Mouse (Mus musculus) c-Kit-positive CD71-positive TER-119-negative erythroid progenitor cells, embryonic 14.5 days (primary cell): ENCODE results near the gene Chn2.

Experiments
- DNase-seq: peaks from one replicate; pipeline ENCODE4 v3.0.0-alpha.2; 2013; ENCODE audit warnings: low read depth

The Chn2 gene

GRCm38 (mm10) chr6:54119885-54120666, 80.7 kb downstream of the Chn2 start:
- no peak for DNase-seq

DNA sequence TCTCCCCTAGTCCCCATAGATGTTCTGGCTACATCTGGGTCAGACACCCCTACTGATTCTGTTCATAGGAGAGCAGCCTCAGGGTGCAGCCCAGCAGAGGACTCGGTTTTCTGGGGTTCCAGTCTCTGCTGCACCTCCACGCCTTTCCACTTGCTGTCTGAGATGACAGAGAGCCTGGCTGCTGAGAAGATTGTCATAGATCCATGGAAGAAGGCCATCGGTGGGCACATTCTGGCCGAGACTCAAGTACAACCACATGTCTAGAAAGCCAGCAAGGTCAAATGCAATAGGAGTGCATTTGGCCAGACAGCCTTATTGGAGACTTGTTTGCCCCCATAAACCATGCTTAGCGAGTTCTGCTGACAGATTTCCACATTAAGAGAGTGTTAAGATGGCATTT, 81.5 kb downstream of the Chn2 start:
- DNase-seq, result no peak

DNA sequence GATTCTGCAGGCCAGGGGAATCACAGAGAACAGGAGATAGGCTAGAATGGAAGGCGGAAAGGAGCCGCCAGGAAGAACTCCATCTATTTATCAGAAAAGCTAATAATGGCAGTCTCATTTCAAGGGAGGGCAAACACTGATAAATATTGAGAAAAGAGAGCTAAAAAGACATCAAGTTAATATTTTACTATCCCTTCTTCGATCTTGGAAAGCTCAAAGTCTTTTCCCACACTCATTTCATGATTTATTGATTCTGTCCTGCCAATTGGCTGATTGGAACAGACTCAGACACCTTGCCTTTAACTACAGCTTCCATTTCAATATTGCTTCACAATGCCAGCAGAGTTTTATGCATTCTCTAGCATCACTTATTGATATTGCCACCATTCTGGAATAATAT, 85.2 kb downstream of the Chn2 start:
- no peak for DNase-seq

DNA sequence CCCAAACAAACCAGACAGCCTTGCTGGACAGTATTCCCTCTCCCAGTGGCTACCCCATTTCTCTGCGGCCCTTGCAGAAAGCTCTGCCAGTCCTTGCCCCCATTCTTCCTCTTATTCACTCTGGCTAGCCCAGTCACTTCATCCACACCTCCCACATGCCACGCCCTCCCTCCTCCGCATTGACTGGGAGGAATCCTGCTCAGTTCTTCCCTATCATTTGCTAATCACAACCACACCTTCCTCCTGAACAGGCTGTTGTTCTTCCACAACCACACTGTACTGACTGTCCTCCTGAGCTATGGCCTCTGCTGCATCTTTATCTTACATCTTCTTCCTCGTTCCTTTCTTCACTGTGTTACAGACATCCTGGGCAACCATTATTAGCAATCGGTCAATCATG, 86.2 kb downstream of the Chn2 start:
- DNase-seq, result no peak

DNA sequence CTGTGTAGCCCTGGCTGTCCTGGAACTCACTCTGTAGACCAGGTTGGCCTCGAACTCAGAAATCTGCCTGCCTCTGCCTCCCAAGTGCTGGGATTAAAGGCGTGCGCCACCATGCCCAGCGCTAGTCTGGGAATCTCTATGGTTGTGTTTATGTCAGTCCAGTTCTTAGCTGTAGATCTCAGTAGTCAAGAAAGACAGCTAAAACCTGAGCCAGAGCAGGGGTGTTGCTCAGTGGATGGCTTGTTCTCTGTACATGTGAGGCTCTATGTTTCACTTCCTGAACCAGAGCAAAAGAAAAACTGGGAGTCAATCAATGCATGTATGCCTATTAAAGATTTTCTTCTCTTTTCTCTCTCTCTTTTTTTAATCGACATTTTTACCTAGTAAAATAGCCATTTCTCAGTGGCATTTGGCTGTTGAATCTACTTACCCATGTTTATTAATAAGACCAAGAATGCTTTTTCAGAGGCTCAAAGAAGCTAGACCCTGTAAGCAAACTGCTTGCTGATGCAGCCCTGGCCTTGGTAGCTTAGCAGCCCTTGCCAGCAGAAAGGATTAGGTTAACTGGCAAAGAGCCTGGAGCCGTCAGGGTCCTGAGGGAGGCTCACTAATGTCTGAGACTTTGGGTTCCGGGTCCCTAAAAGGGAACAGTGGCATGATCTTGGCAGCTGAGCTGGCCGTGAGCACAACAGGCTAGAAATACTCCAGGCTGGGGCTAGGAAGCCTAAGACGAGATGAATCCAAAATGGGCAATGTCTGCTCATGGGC, 87.1 kb downstream of the Chn2 start:
- DNase-seq, result no peak

DNA sequence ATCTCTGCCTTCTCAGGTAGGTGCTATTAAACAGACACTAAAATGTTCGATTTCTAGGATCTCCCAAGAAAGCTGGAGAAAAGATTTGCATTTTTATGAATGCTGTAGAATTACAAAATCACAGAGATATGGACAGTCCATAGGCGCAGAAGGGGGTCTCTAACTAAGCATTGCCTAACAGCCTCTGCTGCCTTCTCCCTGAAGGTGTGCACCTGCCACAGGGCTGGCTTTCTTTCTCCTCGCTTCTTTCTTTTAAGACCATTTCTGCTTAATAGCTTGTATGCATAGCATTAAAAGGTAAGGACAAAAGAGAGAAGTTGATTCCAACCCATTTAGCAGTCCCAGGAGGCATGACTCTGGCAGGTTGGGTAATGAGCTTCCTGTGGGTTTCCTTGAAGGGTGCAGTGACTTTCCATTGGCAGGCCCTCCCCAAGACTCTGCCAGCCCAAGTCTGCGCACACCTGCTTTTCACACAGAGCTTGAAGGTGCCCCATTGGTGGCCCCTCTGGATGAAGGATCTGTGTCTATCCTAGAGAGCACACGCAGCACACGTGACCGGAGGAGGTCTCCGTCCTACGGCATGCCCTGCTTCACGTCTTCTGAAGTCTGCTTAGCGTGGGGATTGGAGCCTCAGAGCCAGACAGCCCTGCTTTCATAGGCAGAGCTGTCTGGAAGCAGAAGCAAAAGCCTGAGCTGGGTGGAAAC, 87.8 kb downstream of the Chn2 start:
- no peak for DNase-seq

DNA sequence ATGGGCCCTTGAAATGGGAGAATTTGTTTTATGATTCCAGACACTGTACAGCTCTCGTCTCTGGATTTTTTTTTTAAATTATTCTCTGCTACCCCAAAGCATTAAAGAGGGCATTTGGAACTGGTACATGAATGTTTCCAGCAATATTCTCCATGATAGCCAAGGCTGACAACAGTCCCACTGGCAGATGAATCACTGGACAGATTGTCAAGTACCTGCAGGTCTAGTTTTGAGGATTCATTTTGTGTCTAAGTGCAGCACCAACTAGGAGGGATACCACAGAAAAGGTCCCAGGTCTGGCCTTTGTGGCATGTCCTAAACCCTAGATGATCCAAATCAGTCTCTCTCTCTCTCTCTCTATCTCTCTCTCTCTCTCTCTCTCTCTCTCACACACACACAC, 89.3 kb downstream of the Chn2 start:
- DNase-seq, result no peak

- DNase-seq, result no peak
Observed at GRCm38 (mm10) chr6:54129570-54129969, 90.2 kb downstream of the Chn2 start.

DNA sequence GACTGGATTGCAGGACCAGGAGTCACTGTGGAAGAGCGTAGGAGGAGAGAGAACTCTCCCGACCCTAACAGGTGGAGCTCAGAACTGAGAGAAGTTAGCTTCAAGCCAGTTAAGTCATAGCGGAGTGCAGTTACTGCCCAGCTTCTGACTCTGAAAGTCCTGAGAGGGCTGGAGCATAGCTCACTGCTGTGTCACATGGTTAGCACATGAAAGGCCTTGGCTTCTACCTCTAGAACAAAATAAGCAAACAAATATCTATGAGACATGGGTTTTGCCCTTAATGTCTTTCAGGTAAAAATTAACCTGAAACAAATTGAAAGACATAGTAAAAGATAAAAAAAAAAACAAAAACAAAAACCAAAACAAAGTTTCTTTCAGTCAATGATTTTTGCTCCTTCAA, 91.5 kb downstream of the Chn2 start:
- DNase-seq, result no peak

DNA sequence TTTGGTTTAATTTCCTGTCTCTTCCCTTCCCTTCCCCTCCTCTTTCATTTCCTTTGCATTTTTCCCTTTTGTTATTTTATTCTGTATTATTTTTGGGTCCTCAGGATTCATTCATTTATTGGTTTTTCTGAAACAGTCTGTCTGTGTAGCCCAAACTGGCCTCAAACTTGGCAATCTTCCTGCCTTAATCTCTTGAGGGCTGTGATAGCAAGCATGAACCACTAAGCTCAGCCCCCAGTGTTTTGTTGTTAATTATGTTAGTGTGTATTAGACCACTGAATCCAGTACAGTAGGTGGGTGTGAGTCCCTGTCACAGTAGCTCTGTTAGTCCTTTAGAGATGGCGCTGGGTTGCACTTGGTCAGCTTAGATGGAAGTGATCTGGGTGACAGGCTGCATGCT, 93.2 kb downstream of the Chn2 start:
- DNase-seq, result no peak

DNA sequence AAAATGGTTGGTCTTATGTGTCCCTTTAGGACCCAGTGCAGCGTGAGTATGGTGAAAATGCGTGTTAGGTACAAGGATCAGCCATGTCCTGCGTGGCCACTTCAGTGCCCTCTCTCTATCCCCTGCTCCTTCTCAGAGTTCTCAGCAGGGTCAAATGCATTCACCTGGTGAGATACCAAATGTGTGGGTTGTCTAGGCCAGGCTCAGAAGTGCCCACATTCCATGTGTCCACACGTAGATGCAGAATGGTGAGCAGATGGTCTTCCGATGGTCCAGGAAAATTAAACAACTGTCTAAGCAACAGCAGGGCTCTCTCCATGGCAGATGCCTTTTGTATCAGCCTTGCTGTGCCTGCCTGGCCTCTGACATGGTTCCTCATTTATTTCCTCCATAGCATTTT, 93.9 kb downstream of the Chn2 start:
- DNase-seq, result no peak

- DNase-seq, result no peak
Observed at GRCm38 (mm10) chr6:54138157-54138556, 98.8 kb downstream of the Chn2 start.

DNA sequence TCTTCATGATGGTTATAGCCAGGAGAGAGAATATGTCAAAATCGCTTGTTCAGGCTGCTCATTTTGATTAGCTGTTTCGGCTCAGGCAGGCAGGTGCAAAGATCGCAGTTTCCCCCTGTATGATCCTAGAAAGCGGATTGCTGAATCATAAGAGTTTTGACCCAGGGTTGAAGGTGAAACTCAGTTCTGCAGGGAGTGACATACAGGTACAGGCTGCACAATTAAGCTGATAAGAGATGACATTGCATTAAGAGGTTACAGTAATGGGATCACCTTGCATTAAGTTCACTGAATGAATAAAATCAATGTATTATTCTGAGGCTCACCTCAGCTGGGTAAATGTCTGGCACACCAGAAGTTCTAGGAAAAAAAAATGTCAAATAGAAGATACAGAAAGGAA, 101.1 kb downstream of the Chn2 start:
- DNase-seq, result no peak

- DNase-seq, result no peak
Observed at GRCm38 (mm10) chr6:54141165-54141564, 101.8 kb downstream of the Chn2 start.

DNA sequence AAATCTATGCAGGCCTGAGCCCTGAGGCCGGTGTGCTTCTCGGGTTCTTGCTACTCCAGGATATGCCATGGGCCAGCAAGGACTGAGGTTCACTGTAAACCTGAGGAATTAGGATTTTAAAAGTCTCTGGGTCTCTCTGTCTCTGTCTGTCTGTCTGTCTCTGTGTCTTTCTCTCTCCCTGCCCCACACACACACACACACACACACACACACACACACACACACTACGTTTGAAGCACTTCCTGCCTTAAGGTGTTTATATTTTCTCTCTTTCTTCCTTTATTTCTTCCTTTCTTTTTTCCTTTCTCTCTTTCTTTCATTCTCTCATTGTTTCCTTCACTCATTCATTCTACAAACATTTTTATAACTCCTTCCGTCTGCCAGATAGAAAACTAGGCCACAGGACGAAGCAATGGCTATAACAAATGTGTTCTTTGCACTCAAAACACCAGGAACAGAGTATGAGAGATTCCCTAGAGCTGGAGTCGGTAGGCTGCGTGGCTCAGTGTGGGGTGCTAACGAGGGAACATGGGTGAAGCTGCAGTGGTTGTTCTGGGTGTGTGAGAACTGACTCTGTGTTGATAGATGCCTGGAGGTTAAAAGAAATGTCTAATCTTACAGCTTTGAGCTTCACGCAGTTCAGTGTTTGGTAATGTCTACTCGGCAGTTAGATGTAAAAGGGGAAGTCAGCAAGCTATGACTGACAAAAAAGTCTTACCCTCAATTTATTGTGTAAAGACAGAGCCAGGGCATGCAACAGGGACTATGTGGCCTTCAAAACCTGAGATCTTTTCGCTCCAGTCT, 103.7 kb downstream of the Chn2 start:
- DNase-seq, result no peak

GRCm38 (mm10) chr6:54143652-54143960, 104.3 kb downstream of the Chn2 start:
- no peak for DNase-seq

- no peak for DNase-seq
Observed at GRCm38 (mm10) chr6:54148844-54149526, 109.6 kb downstream of the Chn2 start.

GRCm38 (mm10) chr6:54150821-54151220, 111.5 kb downstream of the Chn2 start:
- no peak for DNase-seq

DNA sequence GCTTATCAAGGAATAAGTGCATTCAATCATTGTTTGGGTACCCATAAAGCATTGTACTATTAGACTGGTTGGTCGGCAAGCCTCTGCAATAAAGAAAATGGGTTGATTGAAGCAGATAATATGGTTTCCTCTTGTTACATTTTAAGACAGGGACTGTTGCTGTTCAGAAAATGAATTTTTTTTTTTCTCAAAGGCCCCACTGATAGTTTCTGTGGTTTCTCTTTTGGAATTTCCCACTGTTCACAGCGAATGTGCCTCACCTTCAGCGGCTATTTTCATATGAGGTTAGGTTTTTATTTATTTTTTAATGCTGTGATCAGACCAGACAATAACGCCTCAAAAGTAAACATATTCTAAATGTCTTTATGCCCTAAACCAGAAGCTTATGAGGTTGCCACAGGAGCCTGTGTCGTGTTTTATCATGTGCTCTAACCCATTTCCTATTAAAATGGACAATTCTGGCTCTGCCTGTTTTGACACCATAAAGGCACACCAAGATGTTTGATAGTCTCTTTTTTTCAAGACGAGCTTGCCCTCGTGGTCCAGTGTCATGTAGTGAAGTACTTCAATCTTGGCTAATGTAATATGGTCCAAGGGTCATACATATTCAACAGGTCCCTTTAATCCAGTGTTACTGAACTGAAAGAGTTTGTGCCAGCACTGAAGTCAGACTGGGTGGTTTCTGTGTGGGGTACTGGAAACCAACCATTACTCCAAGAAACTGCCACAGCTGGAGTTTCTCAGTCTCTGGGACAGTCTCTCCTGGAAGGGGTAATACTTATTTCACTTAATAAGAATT, 112.3 kb downstream of the Chn2 start:
- DNase-seq, result no peak

GRCm38 (mm10) chr6:54157097-54157496, 117.7 kb downstream of the Chn2 start:
- no peak for DNase-seq

DNA sequence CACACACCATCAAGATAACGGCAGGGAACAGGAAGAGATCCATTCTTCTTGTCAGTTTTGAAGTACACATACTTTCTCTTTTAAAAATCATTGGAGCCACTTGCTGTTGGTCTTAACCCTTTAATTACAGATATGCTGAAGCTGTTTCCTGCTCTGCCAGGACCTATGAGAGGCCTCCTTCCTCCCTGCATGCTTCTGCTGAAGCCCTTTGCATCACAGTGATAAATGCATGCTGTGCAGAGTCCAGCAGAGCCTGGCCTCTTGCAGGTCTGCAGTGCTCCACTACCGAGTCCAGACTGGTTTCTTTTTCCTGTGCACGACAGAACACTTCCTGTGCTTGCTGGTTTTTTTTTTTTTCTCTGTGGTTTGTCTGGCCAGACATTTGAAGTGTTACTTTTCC, 119.0 kb downstream of the Chn2 start:
- DNase-seq, result no peak
